Mouse (Mus musculus): ENCODE results near the gene Fuz. TPM values are rescaled to one million over a fixed set of nuclear protein-coding genes. Genes with fewer than 3 reads are reported as not detected.

The Fuz gene
- polyA plus RNA-seq (2015; fragmentation: Nextera tagmentation; extraction: Ambion mirVana) = 21.0 and 24.0 TPM in 2 replicates

- Histone ChIP-seq H3K9ac (peak within 1 kb of the TSS; percentile 72), H3K4me3 (peak within 1 kb of the TSS; percentile 68), H3K4me1 (peaks cover 51% of the 10 kb centered on the region), H3K4me2 (peak within 1 kb of the TSS; percentile 70), H3K9me3 (no peaks in the 10 kb centered on the region), H3K27ac (peak within 1 kb of the TSS; percentile 86), H3K36me3 (peaks cover 21% of the 10 kb centered on the region; the same call in 1 of the 2 replicates), H3K27me3 (no peaks in the 10 kb centered on the region)
- under 1% methylated on average over 34 of the region's 34 CpGs for WGBS
- peak; percentile 40; the same call in 1 of the 2 replicates for ATAC-seq (ENCODE audit: borderline replicate concordance, extremely low read depth, low FRiP score, low TSS enrichment)
These were observed at the start of gene Fuz for GRCm38 (mm10) chr7:44895593-44896434. TSS of gene Fuz (plus strand) at chr7:44896079.

DNA sequence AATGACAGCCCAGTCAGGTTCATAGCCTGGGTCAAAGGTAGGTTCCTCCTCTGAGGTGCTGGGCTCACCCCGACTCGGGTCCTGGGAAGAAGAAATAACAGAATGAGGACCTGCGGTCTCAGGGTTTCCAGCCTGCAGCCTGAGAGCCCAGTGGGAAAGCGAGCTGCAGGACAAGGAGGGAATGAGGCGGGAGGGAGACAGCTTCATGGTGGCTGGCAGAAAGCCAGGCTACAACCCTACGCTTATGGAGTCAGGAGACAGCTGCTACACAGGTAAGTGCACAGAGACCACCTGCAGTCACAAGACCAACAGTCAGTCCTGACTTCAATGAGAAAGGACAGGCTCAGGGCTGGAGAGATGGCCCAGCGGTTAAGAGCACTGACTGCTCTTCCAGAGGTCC lies 49.1 kb upstream of the Fuz start:
- 88% methylated on average over 7 of the region's 7 CpGs for whole genome bisulfite sequencing
- H3K27me3 ChIP-seq = no peaks in the 10 kb centered on the region
- H3K9me3 ChIP-seq = no peaks in the 10 kb centered on the region
- no peak overlapping the region for H3K9ac ChIP-seq
- H3K36me3 ChIP-seq = peaks cover 52% of the 10 kb centered on the region
- no peak overlapping the region for H3K4me2 ChIP-seq
- no peak for ATAC-seq (ENCODE audit: borderline replicate concordance, extremely low read depth, low FRiP score, low TSS enrichment)
- H3K4me3 ChIP-seq = no peak overlapping the region
- H3K27ac ChIP-seq = no peak overlapping the region
- peaks cover 25% of the 10 kb centered on the region for H3K4me1 ChIP-seq

DNA sequence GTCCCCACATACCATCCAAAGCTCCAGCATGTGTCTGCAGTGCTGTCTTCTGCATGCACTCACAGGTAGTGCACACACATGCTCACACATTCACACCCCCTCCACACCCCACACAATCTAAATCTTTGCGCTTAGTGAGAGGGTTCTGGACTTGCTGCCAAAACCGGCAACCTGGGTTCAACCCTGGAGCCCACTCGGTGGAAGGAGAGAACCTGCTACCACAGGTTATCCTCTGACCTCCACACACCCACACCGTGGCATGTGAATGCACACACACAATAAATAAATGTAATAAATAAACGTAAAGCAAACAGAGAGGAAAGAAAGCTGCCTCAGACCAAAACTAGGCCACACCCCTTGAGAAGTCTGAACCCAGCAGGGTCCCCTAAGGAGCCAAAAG lies 48.1 kb upstream of the Fuz start:
- 75% methylated on average over 5 of the region's 5 CpGs for WGBS

DNA sequence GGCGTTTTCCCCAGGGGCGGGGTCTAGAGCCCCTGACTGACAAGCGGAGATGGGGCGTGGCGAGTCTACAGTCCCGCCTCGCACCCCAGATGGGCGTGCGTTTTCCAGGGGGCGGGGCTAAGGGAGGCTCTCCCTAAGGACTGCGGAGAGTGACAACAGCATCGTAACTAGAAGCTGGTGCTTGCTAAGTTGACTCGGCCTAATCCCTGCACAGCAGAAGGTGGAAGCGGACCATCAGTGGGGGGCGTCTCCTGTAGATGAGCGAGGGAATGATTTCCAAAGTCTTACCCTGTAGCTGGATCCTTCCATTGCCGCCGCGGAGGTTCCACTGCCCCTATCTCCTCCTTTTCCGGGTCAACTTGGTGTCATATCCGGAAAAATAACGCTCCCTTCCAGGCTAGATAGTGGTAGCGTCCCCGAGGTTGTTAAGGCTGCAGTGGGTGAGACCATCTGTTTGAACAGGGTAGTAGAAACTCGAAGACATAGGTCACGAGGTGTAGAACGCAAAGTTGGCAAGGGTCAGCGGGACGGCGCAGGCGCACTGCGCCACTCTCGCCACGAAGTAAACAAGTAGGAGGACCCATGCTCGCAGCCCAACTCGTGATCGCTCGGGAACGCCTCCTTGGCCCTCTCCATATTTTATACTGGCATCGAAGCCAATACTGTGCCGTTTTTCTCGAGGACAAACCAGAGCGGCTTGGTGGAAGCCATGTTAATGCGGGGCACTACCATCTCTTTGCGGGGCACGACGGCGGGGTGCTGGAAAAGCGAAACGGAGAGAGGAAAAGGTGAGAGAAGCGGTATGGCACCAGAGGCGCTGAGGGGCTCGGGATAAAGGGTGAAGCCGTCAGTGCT lies 47.1 kb upstream of the Fuz start, which contains the start of the genes Akt1s1 and Tbc1d17:
Gene Akt1s1, plus strand, starts transcription at position 431 of the 855 bp plus-strand sequence.
Gene Tbc1d17, minus strand, starts transcription at position 519 of the 855 bp plus-strand sequence.
- peak within 1 kb of the TSS; percentile 67 for H3K9ac ChIP-seq
- H3K27ac ChIP-seq = peak within 1 kb of the TSS; percentile 98
- H3K4me2 ChIP-seq = peak within 1 kb of the TSS; percentile 76
- H3K4me1 ChIP-seq = peaks cover 37% of the 10 kb centered on the region
- peak within 1 kb of the TSS; percentile 60 for H3K4me3 ChIP-seq
- H3K9me3 ChIP-seq = no peaks in the 10 kb centered on the region
- no peaks in the 10 kb centered on the region for H3K27me3 ChIP-seq
- peak; percentile 86 for ATAC-seq (ENCODE audit: borderline replicate concordance, extremely low read depth, low FRiP score, low TSS enrichment)
- H3K36me3 ChIP-seq = peaks cover 40% of the 10 kb centered on the region
- WGBS = under 1% methylated on average over 54 of the region's 54 CpGs

More for the DNA sequence above, 48.1 kb upstream of the Fuz start:
- H3K4me3 ChIP-seq = peak overlapping the region; percentile 60
- no peak for ATAC-seq (ENCODE audit: borderline replicate concordance, extremely low read depth, low FRiP score, low TSS enrichment)
- H3K36me3 ChIP-seq = peaks cover 47% of the 10 kb centered on the region
- no peak overlapping the region for H3K27ac ChIP-seq
- peaks cover 27% of the 10 kb centered on the region for H3K4me1 ChIP-seq
- peak overlapping the region; percentile 29 for H3K9ac ChIP-seq
- H3K4me2 ChIP-seq = peak overlapping the region; percentile 76
- H3K27me3 ChIP-seq = no peaks in the 10 kb centered on the region
- no peaks in the 10 kb centered on the region for H3K9me3 ChIP-seq

DNA sequence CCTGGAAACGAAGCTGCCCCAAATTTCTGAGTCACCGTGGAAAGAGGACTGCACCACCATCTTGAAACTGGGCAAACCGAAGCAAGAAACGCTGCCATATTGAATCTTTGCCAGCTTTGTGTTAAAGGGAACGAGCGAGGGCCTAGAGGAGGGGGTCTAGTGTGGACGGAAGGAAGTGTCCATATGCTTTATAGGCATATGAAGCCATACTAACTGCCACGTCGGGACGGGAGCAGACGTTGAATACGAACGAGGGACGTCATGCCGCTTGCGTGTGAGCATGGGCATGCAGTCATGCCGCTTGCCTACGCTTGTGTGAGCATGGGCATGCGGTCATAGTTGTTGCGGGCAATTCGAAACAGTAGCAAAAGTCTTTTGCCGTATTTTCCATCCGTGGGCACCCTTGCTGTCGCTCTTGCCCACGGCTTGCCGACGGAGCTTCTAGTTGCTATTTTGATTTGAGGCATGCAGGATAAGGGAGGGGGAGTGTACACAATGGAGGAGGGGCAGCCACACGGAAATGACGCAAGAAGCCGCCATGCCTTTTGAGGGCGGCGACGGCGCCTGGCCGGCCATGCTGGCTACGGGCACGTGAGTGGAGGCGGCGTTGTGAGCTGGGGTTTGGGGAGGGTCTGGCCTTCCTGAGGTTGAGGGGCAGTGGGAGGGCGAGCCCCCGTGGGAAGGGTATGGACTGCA lies 46.3 kb upstream of the Fuz start:
- H3K36me3 ChIP-seq = peaks cover 32% of the 10 kb centered on the region
- peak; percentile 74 for ATAC-seq (ENCODE audit: borderline replicate concordance, extremely low read depth, low FRiP score, low TSS enrichment)
- no peaks in the 10 kb centered on the region for H3K9me3 ChIP-seq
- peak overlapping the region; percentile 67 for H3K9ac ChIP-seq
- WGBS = under 1% methylated on average over 41 of the region's 41 CpGs
- peak overlapping the region; percentile 98 for H3K27ac ChIP-seq
- H3K4me1 ChIP-seq = peaks cover 44% of the 10 kb centered on the region
- H3K4me2 ChIP-seq = peak overlapping the region; percentile 76
- H3K27me3 ChIP-seq = no peaks in the 10 kb centered on the region
- peak overlapping the region; percentile 60 for H3K4me3 ChIP-seq

GRCm38 (mm10) chr7:44850146-44850545 lies 45.7 kb upstream of the Fuz start:
- H3K4me1 ChIP-seq = peaks cover 49% of the 10 kb centered on the region

GRCm38 (mm10) chr7:44850789-44851624 lies 44.9 kb upstream of the Fuz start:
- peak overlapping the region; percentile 98 for H3K27ac ChIP-seq
- peaks cover 55% of the 10 kb centered on the region for H3K4me1 ChIP-seq
- H3K9ac ChIP-seq = peak overlapping the region; percentile 67
- H3K36me3 ChIP-seq = peaks cover 18% of the 10 kb centered on the region
- no peak for ATAC-seq (ENCODE audit: borderline replicate concordance, extremely low read depth, low FRiP score, low TSS enrichment)
- H3K4me2 ChIP-seq = peak overlapping the region; percentile 76
- peak overlapping the region; percentile 60 for H3K4me3 ChIP-seq
- no peaks in the 10 kb centered on the region for H3K27me3 ChIP-seq
- whole genome bisulfite sequencing = 68% methylated on average over 8 of the region's 8 CpGs
- H3K9me3 ChIP-seq = no peaks in the 10 kb centered on the region

More at GRCm38 (mm10) chr7:44850146-44850545, 45.7 kb upstream of the Fuz start:
- Histone ChIP-seq H3K4me2 (peak overlapping the region; percentile 76), H3K4me3 (peak overlapping the region; percentile 60), H3K27ac (peak overlapping the region; percentile 98), H3K9ac (peak overlapping the region; percentile 67), H3K27me3 (no peaks in the 10 kb centered on the region), H3K9me3 (no peaks in the 10 kb centered on the region), H3K36me3 (peaks cover 27% of the 10 kb centered on the region)
- ATAC-seq (ENCODE audit: borderline replicate concordance, extremely low read depth, low FRiP score, low TSS enrichment) = peak; percentile 47
- WGBS = 1% methylated on average over 33 of the region's 33 CpGs

- no peak for ATAC-seq (ENCODE audit: borderline replicate concordance, extremely low read depth, low FRiP score, low TSS enrichment)
- Histone ChIP-seq H3K27me3 (no peaks in the 10 kb centered on the region), H3K4me2 (no peak overlapping the region; the same call in 1 of the 2 replicates), H3K9me3 (no peaks in the 10 kb centered on the region), H3K4me1 (peaks cover 62% of the 10 kb centered on the region), H3K9ac (no peak overlapping the region), H3K4me3 (0 out of 2 replicates have a peak overlapping the region, but pooled peaks have one; percentile 60), H3K27ac (no peak overlapping the region), H3K36me3 (peaks cover 11% of the 10 kb centered on the region)
- 93% methylated on average over 12 of the region's 12 CpGs for WGBS
These were observed 44.1 kb upstream of the Fuz start for GRCm38 (mm10) chr7:44851625-44852234.

DNA sequence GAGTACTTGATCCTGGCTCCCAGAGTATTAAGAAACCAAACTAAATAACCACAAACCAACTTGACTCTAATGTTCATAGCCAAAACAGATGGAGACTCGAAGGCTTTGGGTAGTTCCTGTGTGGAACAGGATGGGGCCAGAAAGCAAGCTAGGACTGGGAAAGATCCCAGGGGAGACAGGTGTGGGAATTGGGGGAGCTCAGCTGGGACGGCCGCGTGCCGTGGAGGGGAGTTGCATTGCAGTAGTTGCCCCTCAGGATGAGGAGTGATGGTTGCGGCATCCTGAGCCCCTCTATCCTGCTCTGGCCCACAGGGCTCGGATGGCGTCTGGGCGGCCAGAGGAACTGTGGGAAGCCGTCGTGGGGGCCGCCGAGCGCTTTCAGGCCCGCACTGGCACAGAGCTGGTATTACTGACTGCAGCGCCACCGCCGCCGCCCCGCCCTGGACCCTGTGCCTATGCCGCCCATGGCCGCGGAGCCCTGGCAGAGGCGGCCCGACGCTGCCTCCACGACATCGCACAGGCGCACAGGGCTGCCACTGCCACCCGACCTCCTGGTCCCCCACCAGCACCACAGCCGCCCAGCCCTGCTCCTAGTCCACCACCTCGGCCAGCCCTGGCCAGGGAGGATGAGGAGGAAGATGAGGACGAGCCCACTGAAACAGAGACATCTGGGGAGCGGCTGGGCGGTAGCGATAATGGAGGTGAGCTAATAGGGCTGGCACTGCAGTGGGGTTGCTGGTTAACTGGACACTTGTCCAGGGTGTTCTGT lies 43.4 kb upstream of the Fuz start:
- no peak for ATAC-seq (ENCODE audit: borderline replicate concordance, extremely low read depth, low FRiP score, low TSS enrichment)
- Histone ChIP-seq H3K4me2 (no peak overlapping the region; the same call in 1 of the 2 replicates), H3K9ac (no peak overlapping the region), H3K27me3 (no peaks in the 10 kb centered on the region), H3K9me3 (no peaks in the 10 kb centered on the region), H3K36me3 (peaks cover 8% of the 10 kb centered on the region; the same call in 1 of the 2 replicates), H3K4me3 (no peak overlapping the region), H3K27ac (no peak overlapping the region), H3K4me1 (peaks cover 60% of the 10 kb centered on the region)
- 85% methylated on average over 36 of the region's 36 CpGs for WGBS
